Mouse (Mus musculus): Measurements from ENCODE around the gene Sgsm2.
A peak's percentile ranks its signal among the peaks of the same experiment; 100 is the strongest.

The Sgsm2 gene

DNA sequence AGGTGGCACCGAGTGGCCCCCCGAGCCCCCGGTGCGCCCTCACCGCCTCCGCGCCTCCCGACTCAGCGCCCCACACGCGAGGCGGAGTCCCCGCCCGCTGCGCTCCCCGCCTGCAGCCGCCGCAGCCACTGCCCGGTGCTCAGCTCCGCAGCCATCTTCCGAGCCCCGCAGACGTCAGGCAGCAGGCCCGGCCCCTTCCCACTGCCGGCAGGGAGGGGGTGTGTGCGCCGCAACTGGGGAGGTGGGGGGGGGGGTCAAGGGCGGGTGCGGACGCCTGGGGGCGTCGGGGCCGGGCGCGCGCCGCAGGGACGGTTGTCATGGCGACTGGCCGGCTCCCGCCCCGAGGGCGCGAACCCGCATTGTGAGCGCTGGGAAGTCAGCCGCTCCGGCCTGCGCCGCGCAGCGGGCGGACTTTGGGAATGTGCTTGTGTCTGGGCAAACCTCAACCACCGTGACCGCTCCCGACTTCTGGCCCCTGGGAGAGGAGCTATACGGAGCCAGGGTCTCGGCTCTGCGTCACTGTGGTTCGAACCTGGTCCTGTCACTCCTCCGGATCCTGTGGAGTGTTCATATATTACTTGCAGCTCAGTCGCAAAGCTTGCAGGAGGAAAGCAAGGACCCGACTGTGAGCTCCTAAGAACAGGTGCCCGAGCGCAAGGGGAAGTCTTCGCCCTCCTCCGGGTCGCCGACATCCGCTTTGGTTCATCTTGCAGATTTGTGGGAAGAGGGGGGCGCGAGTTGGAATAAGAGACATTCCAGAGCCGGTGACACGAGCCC, at the start of gene Sgsm2:
Gene Sgsm2 (minus strand): TSS at position 160 of the 777 bp plus-strand sequence.
- DNase-seq (ENCODE audit: low read depth in 2 of 2, low spot score in 2 of 2) = peak; percentile 30 to 33

DNA sequence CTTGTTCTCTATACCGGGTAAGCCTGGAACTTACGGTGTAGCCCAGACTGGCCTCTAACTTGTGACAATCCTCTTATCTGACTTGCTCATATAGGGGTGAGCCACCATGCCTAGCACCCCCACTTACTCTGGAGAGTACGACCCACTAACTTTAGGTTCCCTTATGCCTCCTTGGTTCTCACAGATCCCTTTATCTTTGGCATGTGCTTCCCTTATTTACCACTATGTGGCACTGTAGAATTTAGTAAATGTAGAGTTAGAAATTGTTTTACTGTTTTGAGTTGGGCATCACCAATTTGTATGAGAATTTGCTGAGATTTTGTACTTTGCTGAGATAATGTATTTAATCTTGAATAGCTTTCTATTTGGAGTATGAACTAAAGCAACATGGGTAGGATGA, 49.5 kb upstream of the Sgsm2 start:
- DNase-seq (ENCODE audit: low read depth in 2 of 2, low spot score in 2 of 2) = peak in 1 of 2 experiments; percentile 47

DNA sequence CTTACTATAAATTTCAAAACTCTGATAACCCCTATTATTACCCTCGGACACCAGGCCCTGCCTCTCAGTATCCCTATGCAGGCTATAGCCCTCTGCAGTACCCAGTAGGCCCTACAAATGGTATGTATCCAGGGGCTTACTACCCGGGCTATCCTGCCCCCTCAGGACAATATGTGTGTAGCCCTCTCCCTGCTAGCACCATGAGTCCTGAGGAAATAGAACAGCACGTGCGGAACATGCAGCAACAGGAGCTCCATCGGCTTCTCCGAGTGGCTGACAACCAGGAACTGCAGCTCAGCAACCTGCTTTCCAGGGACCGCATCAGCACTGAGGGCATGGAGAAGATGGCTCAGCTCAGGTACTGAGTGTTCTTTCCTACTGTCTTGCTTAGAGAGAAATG, 33.5 kb upstream of the Sgsm2 start:
- DNase-seq (ENCODE audit: low read depth in 2 of 2, low spot score in 2 of 2) = no peak

DNA sequence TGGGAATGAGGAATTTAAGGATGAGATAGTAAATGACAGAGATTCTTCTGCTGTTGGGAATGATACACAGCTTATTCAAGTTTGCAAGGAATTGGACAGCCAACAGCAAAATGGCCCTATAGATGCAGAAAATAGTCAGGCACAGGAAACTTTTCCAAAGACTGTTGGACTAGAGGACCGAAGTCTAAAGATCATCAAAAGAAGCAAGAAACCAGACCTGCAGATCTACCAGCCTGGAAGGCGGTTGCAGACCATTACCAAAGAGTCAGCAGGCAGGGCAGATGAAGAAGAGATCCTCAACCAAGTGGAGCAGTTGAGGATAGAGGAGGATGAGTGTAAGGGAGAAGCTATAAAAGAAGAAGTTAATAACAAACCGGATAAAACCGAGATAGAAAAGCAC, 32.3 kb upstream of the Sgsm2 start:
- no peak for DNase-seq (ENCODE audit: low read depth in 2 of 2, low spot score in 2 of 2)

DNA sequence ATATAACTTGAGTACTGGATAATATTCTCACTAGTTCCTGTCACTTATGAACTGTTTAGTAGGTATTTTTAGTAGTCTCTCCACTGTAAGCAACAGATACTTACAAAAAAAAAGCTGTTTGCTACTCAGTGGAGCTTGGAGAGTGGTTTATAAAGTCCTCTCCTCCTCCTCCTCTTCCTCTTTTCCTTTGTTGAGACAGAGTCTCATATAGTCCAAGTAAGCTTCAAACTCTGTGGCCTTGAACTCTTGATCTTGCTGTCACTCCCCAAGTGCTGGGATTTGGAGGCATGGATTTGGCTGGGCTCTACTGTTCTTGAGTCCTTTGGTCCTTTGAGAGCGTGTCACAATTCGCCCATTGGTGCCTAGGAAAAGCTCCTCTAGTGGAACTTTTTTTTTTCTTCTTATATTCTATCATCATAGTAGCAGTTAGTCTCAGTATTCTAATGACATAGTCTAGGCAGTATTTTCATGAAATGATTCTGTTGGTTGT, 30.4 kb upstream of the Sgsm2 start:
- no peak for DNase-seq (ENCODE audit: low read depth in 2 of 2, low spot score in 2 of 2)

DNA sequence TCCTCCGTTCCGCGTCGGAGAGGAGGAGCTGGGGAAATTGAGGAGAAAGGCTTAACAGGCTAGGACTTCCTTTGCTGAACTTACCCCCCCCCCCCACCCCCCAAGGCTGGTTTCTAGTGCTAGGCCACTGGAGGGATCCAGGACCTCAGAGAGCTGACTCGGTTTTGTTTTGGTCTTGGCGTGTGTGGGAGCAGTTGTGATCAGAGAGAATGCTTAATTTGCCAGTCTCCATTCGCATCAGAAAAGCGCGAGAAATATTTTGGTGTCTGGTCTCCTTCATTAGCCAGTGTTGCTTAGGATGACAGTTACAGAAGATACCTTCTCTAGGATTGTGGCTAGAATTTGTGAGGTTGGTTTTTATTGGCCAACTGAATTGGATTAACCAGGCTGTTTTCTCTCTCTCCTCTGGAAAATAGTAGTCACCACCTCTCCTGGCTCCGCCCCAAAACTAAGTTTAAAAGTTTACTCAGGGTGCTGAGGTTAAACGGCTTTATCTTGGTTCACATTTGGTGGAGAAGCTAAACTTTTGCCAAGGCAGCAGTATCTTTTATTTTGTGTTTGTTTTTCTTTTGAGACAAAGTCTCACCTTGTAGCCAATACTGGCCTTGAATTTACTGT, 29.6 kb upstream of the Sgsm2 start:
- DNase-seq (ENCODE audit: low read depth in 2 of 2, low spot score in 2 of 2) = peak in 1 of 2 experiments; percentile 16

DNA sequence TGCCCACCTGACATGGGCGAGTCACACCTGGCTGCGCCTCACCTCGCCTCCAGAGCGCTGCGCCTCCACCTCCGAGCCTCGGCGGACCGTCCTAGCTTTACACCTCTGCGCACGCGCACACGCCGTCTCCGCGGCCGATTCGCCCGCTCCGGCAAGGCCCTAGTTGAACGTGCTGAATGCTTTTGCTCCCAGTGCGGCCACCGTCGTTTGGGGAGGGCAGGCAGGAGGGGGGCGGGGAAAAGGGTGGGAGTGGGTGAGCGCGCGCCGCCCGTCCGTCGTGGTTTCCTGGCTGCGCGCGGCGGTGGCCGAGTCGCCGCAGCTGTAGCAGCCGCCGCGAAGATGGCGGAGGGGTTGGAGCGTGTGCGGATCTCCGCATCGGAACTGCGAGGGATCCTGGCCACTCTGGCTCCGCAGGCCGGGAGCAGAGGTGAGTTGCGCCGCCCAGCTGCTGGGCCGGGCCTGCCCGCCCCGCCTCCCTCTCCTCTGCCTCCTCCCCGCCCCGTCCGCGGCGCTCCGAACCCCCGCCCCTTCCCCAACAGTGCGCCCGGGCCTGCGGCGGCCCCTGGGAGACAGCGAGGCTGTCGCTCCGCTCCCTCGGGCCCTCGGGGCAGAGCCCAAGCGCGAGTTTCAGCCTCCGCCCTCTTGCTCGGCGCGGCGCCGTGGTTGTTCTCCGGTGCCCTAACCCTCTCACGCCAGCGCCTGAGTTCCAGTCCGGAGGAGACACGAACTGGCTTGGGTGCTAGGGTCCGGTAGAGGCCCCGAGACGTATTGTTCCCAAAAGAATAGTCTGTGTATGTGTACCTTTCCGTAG, 28.9 kb upstream of the Sgsm2 start, which contains the start of the genes Smg6 and Srr:
Gene Smg6 (plus strand): TSS at position 247 of the 811 bp plus-strand sequence.
Gene Srr (minus strand): TSS at position 372 of the 811 bp plus-strand sequence.
- DNase-seq (ENCODE audit: low read depth in 2 of 2, low spot score in 2 of 2) = peak; percentile 88 to 89

DNA sequence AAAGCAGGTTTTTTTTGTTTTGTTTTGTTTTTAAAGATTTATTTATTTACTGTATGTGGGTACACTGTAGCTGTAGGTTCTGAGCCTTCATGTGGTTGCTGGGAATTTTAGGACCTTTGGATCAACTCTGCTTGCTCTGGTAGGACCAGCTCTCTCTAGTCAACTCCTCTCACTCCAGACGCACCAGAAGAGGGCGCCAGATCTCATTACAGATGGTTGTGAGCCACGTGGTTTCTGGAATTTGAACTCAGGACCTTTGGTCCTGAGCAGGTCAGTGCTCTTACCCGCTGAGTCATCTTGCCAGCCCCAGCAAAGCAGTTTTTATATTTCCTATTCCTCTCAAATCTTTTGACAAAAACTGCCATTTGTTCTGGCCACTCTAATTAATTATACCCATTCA, 27.3 kb upstream of the Sgsm2 start:
- peak; percentile 13 to 23 for DNase-seq (ENCODE audit: low read depth in 2 of 2, low spot score in 2 of 2)

DNA sequence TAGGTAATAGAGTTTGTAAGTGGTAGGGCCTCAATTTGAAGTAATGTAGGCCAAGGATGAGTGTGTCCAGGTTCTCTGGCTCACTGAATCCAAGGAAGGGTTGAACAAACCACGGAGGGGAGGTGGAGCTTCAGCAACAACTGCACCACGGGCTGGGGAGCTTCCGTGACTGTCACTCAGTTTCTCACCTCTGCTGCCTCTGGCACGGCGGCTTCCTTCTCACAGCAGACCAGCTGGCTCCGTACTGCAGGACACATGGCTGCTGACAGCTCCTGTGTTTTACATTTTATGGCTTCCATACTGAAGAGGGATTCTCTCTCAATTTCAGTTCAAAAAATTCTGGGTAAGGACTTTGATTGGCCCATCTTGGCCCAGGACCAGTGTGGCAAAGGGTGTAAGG, 22.4 kb upstream of the Sgsm2 start:
- no peak for DNase-seq (ENCODE audit: low read depth in 2 of 2, low spot score in 2 of 2)

DNA sequence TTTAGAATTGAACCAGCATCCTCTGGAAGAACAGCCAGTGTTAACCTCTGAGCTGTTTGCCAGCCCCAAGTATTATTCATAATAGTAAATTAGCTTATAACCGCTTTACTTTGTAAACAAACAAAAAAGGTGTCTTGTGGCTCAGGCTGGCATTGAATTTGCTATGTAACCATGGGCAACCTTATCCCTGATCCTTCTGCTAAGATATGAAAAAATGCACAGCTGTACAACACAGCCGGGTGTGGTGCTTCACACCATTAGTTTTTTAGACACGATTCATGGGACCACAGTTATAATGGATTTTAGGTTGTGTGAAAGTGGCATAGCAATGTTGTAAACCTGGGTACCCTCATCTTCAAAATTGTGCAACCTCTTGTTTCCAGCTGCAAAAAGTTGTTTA, 15.6 kb upstream of the Sgsm2 start:
- no peak for DNase-seq (ENCODE audit: low read depth in 2 of 2, low spot score in 2 of 2)

DNA sequence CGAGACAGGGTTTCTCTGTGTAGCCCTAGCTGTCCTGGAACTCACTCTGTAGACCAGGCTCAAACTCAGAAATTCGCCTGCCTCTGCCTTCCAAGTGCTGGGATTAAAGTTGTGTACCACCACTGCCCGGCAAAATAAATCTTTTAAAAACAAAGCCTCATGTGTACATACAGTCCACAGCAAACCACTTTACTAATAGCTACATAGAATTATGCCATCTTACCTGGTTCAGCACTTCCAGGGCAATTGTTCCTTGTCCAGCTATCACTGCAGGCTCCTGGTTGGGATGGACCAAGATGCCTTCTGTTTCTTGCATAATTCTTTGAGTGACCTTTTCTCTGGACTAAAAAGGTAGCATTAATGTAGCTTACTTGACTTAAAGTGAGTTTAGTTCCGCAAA, 13.1 kb upstream of the Sgsm2 start:
- DNase-seq (ENCODE audit: low read depth in 2 of 2, low spot score in 2 of 2) = no peak

DNA sequence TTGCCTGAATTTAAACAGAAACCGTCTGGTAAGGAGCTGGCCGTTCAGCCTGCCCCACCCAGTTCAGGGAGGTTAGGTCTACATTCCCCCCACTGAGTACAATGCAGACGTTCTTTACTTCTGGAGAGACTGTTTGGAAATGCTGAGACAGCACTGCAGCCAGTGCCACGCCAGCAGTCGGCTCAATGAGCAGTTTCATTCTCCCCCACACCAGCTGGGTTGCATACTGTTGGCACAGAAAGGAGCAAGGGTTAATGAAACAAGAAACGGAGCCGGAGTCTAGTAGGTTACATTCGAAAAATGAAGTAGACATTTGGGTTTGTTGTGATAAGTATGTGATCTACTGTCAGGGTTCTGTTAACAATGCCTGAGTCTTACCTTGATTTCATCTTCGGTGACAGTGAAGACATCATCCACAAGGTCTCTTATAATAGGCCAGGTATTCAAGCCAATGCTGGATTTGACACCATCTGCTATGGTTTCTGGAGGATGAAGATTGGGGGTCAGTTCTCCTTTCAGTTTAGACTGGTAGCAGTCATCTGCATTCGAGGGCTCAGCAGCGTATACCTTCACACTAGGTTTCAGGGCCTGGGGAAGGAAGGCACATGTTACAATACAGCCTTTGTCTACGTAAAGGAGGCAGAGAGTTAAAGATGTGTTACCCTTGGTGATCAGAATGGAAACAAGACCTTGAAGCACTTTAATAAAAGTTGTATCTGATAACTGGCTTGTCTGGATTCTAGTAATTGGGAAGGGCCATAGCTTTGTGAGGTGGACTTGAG, 11.9 kb upstream of the Sgsm2 start:
- no peak for DNase-seq (ENCODE audit: low read depth in 2 of 2, low spot score in 2 of 2)

DNA sequence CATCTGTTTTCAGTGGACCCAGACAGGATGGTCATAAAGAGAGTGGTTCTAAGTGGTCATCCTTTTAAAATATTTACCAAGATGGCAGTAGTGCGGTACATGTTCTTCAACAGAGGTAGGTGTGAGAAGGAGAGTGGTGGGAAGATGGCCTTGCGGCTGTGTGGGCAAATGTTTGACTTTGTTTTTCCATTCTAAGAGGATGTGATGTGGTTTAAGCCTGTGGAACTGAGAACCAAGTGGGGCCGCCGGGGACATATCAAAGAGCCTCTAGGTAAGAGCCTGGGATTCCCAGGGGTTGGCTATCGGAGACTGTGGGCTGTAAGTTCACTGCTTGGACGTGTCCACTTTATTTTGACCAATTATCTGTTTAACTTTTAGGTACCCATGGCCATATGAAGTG, 11.0 kb upstream of the Sgsm2 start:
- no peak for DNase-seq (ENCODE audit: low read depth in 2 of 2, low spot score in 2 of 2)

DNA sequence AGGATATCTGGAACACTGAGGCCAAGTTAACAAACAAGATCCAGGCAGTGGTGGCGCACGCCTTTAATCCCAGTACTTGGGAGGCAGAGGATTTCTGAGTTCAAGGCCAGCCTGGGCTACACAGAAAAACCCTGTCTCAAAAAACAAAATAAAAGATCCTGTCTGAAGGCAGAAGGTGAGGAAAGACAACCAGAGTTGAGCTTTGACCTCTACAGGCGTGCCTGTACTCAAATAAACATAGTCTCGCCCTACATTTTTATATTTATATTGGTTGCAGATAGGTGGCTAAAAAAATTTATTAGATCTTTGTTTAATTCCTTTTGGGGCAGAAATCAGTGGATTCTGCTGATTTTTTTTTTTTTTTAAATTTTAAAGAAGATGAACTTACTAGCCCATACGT, 5.6 kb upstream of the Sgsm2 start:
- no peak for DNase-seq (ENCODE audit: low read depth in 2 of 2, low spot score in 2 of 2)

DNA sequence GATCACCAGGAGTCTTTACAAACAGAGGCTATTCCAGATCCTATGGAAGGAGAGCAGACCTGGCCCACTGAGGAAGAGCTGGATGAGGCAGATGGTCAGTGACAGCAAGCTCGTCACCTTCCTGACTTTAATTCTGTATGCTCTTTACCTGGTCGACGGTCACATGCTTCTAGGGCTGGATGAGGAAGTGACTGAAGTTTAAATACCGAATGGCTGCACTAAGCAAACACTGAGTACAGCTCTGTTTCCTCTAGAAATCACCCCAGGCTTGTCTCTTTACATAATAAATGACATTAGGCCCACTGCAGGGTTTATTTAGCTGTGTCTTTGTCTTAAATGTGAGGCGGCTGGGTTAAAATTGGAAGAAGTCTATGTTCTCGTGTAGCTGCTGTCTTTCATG, 4.7 kb upstream of the Sgsm2 start:
- no peak for DNase-seq (ENCODE audit: low read depth in 2 of 2, low spot score in 2 of 2)

DNA sequence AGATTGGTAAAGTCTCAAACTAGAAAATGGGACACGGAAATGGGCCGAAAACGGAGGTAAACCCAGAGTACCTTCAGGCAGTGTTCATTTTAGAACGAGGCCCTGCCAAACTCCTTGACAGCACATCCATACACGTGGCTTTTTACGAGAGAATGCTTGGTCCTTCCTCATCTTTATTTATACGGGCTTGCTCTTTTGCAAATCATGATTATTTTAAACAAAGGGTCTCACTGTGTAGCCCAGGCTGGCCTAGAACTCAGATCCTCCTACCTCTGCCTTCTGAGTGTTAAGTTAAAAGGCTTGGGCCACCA, 1.6 kb upstream of the Sgsm2 start:
- DNase-seq (ENCODE audit: low read depth in 2 of 2, low spot score in 2 of 2) = no peak

DNA sequence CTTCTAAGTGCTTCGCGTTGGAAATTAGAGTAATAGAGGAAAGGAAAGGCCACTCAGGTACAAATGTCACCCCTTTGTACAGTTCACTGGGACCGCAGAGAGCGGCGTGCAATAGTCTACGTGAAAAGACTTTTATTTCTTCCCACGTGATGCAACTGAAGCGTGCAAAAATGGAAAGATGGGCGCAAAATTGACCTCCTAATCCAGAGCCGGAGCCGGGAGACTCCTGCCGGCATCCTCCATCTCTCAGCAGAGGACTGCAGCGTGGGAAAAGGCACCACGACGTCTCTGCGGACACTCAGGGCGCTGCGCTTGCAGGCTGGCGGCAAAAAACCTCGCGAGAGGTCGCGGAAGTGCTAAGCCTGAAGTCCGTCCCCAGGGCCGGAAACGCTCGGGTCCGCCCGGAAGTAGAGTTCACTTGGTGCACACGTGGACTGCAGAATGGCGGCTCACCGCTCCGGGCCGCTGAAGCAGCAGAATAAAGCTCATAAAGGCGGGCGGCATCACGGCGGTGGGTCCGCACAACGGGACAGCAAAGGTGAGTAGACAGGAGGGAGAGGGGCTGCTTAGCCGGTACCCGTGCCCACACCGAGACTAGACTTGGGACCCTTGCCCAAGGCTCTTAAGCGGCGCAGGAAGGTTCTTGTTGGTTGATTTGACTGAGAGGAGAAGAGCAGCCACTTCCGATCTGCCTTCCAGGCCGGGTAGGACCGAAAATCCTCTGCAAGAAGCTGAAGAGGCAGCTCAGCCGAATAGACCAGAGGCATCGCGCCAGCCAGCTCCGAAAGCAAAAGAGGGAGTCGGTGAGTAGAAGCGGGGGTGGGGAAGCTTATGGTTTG, 1.0 kb upstream of the Sgsm2 start, which contains the start of gene Tsr1:
Gene Tsr1 (plus strand): TSS at position 394 of the 839 bp plus-strand sequence.
- peak; percentile 76 to 77 for DNase-seq (ENCODE audit: low read depth in 2 of 2, low spot score in 2 of 2)

DNA sequence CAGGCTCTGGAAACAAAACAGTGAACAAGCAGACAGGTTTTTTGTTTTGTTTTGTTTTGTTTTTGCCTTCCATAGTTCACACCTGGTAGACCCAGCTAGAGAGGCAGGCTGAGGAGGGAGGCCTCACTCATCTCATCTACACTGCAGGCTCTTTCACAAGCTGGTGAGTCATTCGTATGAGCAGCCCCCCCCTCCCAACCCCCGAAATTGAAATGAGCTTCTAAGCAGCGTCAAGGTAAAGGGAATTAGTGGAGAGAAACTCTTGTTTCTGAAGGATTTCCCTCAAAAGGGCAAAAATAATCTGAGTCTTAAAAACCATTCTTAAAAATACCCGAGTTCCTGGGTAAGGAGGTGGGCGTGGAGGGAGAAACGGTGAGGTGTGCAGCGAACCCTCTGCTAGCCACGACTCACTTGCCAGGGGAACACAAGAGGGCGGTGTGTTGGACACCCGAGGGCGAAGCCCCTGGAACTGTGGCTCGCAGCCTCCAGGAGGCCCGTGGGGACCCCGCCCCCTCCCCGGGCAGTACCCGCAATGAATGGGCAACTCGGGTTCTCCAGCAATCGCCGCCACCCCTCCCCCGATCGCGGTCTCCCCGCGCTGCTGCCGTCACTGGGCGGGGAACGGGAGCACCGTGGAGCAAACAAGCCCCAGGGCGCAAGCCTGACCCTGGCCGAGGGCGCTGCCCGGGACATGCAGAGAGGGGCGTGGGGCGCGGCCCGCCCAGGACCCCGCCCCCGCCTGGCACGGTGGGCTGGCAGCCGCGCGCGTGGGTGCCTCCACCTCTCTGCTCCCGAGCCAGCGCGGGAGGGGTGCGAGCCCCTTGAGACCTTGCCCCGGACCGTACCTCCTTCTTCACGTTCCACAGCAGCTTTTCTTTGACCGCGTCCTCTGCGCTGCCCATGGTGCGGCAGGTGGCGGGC, 620 bp downstream of the Sgsm2 start:
- peak; percentile 23 to 36 for DNase-seq (ENCODE audit: low read depth in 2 of 2, low spot score in 2 of 2)

DNA sequence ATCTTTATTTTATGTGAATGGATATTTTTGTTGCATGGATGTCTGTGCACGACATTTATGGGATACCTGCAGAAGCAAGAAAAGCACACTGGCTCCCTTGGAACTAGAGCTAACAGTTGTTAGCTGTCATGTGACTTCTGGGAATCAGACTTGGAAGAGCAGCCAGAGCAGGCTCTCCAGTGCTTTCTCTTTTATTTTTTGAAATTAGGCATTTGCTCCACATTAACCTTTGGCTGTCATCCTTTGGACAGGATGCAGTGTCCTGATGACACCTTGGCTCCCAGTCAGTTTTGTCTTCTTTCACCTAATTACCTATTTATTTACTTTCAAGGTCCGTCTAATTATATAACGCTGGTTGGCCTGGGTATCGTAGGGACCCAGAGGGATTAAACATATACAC, 2.2 kb downstream of the Sgsm2 start:
- no peak for DNase-seq (ENCODE audit: low read depth in 2 of 2, low spot score in 2 of 2)
